Mouse (Mus musculus): ENCODE measurements at regions not wholly inside any gene's neighbourhood (a gene's known extent, or its start where the extent isn't known, plus 50 kb on each side); places are given as distances from the start of the nearest gene placed in this dataset.

DNA sequence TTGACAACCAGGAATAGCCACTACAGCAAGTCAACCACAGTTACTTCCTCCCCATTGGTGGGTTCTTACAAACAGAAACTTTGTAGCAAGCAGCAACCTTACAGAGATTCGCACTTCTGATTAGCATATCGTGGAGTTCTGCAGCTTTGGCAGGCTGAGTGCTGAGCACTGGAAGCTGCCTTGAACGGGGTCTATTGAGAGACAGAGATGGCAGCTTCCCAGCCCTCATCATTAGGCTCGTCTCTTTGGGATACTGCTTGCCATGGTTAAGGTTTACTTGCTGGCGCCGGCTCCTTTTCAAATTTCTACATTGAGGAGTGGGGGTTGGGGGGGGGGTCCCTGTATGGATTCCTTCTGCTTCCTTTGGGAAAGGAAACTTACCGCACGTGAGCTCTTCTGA, 224.8 kb downstream of the Cbln4 start:
- no peak overlapping the region for H3K4me2 ChIP-seq
- H3K4me3 ChIP-seq (ENCODE audit: low read depth, low read length) = no peak overlapping the region
- no peaks in the 10 kb centered on the region for H3K9me3 ChIP-seq (replicated peaks; ENCODE audit: control insufficient read depth, low read length)
- ATAC-seq (replicated peaks; ENCODE audit: insufficient number of reproducible peaks, low FRiP score, low TSS enrichment) = no peak
- no peaks in the 10 kb centered on the region for H3K27me3 ChIP-seq (ENCODE audit: control insufficient read depth, insufficient read depth, low read length)
- peaks cover 2% of the 10 kb centered on the region; the same call in 1 of the 2 replicates for H3K4me1 ChIP-seq (ENCODE audit: control insufficient read depth, insufficient read depth, low read length)
- H3K36me3 ChIP-seq (ENCODE audit: control insufficient read depth, insufficient read depth, low read length) = no peaks in the 10 kb centered on the region
- no peak overlapping the region for H3K9ac ChIP-seq (ENCODE audit: low read depth, low read length)
- H3K27ac ChIP-seq (ENCODE audit: low read depth, low read length) = no peak overlapping the region
- 51% methylated on average over 8 of the region's 8 CpGs for WGBS (ENCODE audit: insufficient replicate concordance)

DNA sequence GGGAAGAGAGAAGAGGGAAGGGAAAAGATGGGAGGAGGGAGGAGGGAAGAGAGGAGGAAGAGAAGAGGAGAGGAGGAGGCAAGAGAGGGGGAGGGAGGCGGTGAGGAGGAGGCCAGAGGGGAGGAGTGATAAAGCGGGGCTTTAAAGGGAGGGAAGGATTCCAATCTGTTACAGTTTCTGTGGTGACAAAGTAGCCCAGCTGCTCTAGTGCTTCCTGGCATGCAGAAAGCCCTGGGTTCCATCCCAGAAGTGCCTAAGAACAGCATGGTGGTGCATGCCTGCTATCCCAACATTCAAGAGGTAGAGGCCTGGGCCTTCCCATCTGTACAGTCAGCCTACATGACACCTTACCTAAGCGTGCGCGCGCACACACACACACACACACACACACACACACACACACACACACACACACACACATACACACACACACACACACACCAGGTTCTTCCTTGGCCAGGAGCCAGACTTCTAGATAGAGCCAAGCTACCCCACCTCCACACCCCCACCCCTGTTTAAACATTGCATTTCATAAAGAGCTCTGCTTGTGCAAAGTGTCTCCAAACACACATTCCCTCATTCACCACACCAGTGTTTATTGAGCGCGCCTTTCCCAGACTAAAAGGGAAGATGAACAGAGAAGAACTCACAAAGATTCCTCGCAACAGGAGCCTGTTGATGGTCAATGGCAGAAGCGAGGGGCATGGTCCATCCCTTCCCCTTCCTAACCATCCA, 226.4 kb downstream of the Cbln4 start:
- no peaks in the 10 kb centered on the region for H3K9me3 ChIP-seq (replicated peaks; ENCODE audit: control insufficient read depth, low read length)
- no peak overlapping the region for H3K27ac ChIP-seq (ENCODE audit: low read depth, low read length)
- ATAC-seq (replicated peaks; ENCODE audit: insufficient number of reproducible peaks, low FRiP score, low TSS enrichment) = no peak
- no peak overlapping the region for H3K4me3 ChIP-seq (ENCODE audit: low read depth, low read length)
- H3K9ac ChIP-seq (ENCODE audit: low read depth, low read length) = no peak overlapping the region
- 70% methylated on average over 9 of the region's 10 CpGs for WGBS (ENCODE audit: insufficient replicate concordance)
- H3K4me1 ChIP-seq (ENCODE audit: control insufficient read depth, insufficient read depth, low read length) = peaks cover 2% of the 10 kb centered on the region; the same call in 1 of the 2 replicates
- H3K4me2 ChIP-seq = no peak overlapping the region
- no peaks in the 10 kb centered on the region for H3K36me3 ChIP-seq (ENCODE audit: control insufficient read depth, insufficient read depth, low read length)
- no peaks in the 10 kb centered on the region for H3K27me3 ChIP-seq (ENCODE audit: control insufficient read depth, insufficient read depth, low read length)

DNA sequence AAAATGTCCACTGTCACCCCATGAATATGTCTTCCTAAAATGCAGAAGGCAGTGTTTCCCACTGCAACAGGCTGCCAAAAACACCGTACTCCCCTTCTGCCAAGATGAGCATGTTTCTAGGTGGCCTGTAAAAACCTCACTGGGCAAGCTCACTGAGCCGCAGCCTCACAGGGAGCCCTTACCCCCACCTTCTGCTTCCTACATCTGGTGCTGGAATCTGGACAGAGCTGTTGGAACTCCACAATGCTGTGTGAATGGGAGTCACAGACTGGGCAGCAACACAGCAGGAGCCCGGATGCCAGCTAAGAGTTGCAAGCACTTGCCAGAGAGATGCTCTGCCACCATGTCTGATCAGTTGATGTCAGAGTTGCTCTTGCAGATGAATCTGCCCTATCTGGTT, 230.6 kb downstream of the Cbln4 start:
- Histone ChIP-seq H3K4me2 (no peak overlapping the region), H3K27me3 (ENCODE audit: control insufficient read depth, insufficient read depth, low read length) (no peaks in the 10 kb centered on the region), H3K9ac (ENCODE audit: low read depth, low read length) (no peak overlapping the region), H3K27ac (ENCODE audit: low read depth, low read length) (no peak overlapping the region), H3K4me1 (ENCODE audit: control insufficient read depth, insufficient read depth, low read length) (no peaks in the 10 kb centered on the region), H3K9me3 (replicated peaks; ENCODE audit: control insufficient read depth, low read length) (no peaks in the 10 kb centered on the region), H3K4me3 (ENCODE audit: low read depth, low read length) (no peak overlapping the region), H3K36me3 (ENCODE audit: control insufficient read depth, insufficient read depth, low read length) (no peaks in the 10 kb centered on the region)
- ATAC-seq (replicated peaks; ENCODE audit: insufficient number of reproducible peaks, low FRiP score, low TSS enrichment) = no peak
- WGBS (ENCODE audit: insufficient replicate concordance) = 74% methylated on average over 3 of the region's 3 CpGs

DNA sequence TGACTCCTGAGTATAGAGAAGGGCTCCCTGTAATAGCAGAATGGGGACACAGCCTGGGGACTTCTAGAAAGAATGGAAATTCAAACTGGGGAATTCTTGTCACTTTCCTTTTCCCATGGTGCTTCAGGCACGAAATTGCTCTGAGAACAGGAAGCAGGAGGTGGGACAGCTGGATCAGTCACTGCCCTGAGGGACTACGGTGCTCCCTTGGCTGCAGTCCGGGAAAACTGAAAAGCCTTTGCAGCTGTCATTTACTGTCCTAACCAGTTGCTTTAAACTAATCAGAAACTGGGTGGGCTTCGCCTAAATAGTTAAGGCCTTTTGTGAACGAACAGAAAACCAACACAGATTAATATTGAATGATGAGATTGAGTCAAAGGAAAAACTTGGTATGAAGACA, 237.9 kb downstream of the Cbln4 start:
- no peak overlapping the region for H3K4me3 ChIP-seq (ENCODE audit: low read depth, low read length)
- no peaks in the 10 kb centered on the region for H3K4me1 ChIP-seq (ENCODE audit: control insufficient read depth, insufficient read depth, low read length)
- no peak for ATAC-seq (replicated peaks; ENCODE audit: insufficient number of reproducible peaks, low FRiP score, low TSS enrichment)
- no peaks in the 10 kb centered on the region for H3K36me3 ChIP-seq (ENCODE audit: control insufficient read depth, insufficient read depth, low read length)
- no peaks in the 10 kb centered on the region for H3K9me3 ChIP-seq (replicated peaks; ENCODE audit: control insufficient read depth, low read length)
- H3K4me2 ChIP-seq = no peak overlapping the region
- no peaks in the 10 kb centered on the region for H3K27me3 ChIP-seq (ENCODE audit: control insufficient read depth, insufficient read depth, low read length)
- no peak overlapping the region for H3K27ac ChIP-seq (ENCODE audit: low read depth, low read length)
- 66% methylated on average over 5 of the region's 5 CpGs for WGBS (ENCODE audit: insufficient replicate concordance)
- H3K9ac ChIP-seq (ENCODE audit: low read depth, low read length) = no peak overlapping the region

DNA sequence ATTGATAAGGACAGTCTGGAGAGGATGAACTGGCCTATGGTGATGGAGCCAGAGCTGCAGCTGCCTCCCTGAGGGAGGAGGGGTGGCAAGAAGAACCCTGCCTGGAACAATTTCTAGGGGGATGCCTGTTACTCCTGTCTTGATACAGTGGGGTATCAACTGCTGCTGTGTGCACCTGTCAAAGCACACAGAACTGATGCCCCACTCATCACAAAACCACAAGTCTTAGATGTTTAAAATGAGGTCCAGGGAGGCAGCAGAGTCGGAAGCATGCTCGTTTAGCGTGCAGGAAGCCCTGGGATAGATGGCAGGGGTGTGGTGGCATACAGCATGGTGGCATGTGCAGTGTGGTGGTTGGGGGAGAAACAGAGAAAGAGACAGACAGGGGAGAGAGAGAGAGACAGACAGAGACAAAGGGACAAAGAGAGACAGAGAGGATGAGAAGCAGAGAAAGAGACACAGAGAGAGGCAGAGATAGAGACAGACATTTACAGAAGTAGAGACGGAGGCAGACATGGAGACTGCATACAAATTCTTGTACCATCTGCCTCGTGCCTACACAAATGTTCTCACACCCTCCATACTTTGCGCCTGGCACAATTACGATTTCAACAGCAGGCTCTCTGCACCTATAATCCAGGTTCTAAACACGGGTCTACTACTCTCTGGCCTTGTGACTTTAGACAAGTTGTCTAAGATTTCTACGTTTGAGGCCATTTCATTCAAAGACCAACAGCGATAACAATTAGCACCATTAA, 242.6 kb downstream of the Cbln4 start:
- Histone ChIP-seq H3K36me3 (ENCODE audit: control insufficient read depth, insufficient read depth, low read length) (no peaks in the 10 kb centered on the region), H3K27me3 (ENCODE audit: control insufficient read depth, insufficient read depth, low read length) (no peaks in the 10 kb centered on the region), H3K27ac (ENCODE audit: low read depth, low read length) (no peak overlapping the region), H3K4me3 (ENCODE audit: low read depth, low read length) (no peak overlapping the region), H3K9me3 (replicated peaks; ENCODE audit: control insufficient read depth, low read length) (no peaks in the 10 kb centered on the region), H3K9ac (ENCODE audit: low read depth, low read length) (no peak overlapping the region), H3K4me1 (ENCODE audit: control insufficient read depth, insufficient read depth, low read length) (no peaks in the 10 kb centered on the region), H3K4me2 (no peak overlapping the region)
- ATAC-seq (replicated peaks; ENCODE audit: insufficient number of reproducible peaks, low FRiP score, low TSS enrichment) = no peak
- WGBS (ENCODE audit: insufficient replicate concordance) = 84% methylated on average over 10 of the region's 10 CpGs

DNA sequence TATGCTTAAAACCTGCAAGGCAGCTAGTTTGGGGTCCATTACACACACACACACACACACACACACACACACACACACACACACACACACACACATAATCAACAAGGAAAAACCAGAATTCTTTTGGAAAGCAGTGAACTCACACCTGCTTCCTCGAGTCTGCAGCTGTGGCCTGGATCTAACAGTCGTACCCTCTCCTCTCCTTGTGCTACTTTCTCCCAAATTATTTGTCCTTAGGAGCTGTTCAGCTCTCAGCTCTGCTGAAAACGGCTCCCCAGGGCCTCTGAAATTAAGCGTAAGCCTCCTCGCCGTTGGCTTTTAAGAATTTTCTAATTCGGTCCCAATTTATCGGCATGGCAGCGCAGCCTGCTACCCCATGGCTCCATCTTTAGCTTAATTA, 243.9 kb downstream of the Cbln4 start:
- H3K27me3 ChIP-seq (ENCODE audit: control insufficient read depth, insufficient read depth, low read length) = no peaks in the 10 kb centered on the region
- no peak for ATAC-seq (replicated peaks; ENCODE audit: insufficient number of reproducible peaks, low FRiP score, low TSS enrichment)
- 64% methylated on average over 9 of the region's 9 CpGs for WGBS (ENCODE audit: insufficient replicate concordance)
- H3K4me2 ChIP-seq = no peak overlapping the region
- no peaks in the 10 kb centered on the region for H3K36me3 ChIP-seq (ENCODE audit: control insufficient read depth, insufficient read depth, low read length)
- no peak overlapping the region for H3K4me3 ChIP-seq (ENCODE audit: low read depth, low read length)
- H3K4me1 ChIP-seq (ENCODE audit: control insufficient read depth, insufficient read depth, low read length) = no peaks in the 10 kb centered on the region
- H3K9ac ChIP-seq (ENCODE audit: low read depth, low read length) = no peak overlapping the region
- no peak overlapping the region for H3K27ac ChIP-seq (ENCODE audit: low read depth, low read length)
- no peaks in the 10 kb centered on the region for H3K9me3 ChIP-seq (replicated peaks; ENCODE audit: control insufficient read depth, low read length)

DNA sequence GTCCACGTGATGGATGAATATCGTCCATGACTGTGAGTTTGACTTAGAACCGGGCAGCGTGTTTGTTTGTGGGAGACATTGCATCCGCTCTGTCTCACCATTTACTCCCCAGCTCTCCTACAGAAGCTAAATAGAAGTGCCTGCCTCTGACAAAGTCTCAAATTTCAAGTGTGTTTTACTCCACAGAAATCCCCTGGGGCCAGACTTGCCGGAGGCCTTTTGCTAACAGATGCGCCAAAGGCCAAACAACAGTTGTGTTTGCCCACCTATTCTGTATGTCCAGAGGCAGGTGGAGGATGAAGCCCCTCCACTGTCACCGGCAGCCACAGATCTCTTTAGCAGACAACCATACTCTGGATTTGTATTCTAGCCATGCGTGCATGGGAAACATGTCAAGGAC, 252.6 kb downstream of the Cbln4 start:
- H3K9me3 ChIP-seq (replicated peaks; ENCODE audit: control insufficient read depth, low read length) = no peaks in the 10 kb centered on the region
- 68% methylated on average over 9 of the region's 9 CpGs for WGBS (ENCODE audit: insufficient replicate concordance)
- no peak overlapping the region for H3K4me2 ChIP-seq
- H3K27me3 ChIP-seq (ENCODE audit: control insufficient read depth, insufficient read depth, low read length) = no peaks in the 10 kb centered on the region
- H3K4me1 ChIP-seq (ENCODE audit: control insufficient read depth, insufficient read depth, low read length) = no peaks in the 10 kb centered on the region
- no peaks in the 10 kb centered on the region for H3K36me3 ChIP-seq (ENCODE audit: control insufficient read depth, insufficient read depth, low read length)
- H3K4me3 ChIP-seq (ENCODE audit: low read depth, low read length) = no peak overlapping the region
- H3K27ac ChIP-seq (ENCODE audit: low read depth, low read length) = no peak overlapping the region
- no peak overlapping the region for H3K9ac ChIP-seq (ENCODE audit: low read depth, low read length)
- no peak for ATAC-seq (replicated peaks; ENCODE audit: insufficient number of reproducible peaks, low FRiP score, low TSS enrichment)

DNA sequence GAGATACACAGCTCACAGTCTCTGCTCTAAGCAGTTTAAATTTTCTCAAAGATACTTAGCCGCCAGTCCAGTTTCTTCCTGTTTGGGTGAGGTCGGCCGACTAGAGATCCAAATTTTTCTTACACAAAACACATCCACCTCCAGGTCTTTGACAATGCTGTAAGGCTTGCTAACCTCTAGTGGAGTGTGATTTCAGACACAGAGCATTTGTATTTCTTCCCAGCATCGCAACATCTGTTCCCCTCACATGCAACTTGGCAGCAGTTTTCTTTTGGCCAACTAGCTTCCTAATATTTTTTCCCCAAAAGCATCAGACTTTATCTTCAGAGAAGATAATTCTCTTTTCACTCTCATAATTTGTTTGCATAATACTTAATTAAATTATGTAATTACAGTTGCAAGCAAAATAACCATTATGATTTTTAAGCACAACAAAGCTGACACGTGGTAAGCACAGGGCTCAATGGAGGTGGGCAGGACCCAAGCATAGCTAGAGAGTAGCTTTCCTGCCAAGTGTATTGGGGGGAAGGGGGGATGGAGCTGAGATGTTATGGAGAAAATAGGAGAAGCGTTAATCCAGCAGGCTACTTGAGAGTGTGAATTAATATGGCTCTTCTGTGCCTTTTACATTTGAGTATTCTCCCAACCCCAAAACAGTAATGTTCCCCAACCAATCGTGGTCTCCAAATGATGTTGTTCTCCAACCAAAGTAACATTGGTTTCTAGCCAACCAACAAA, 276.9 kb downstream of the Cbln4 start:
- ATAC-seq (replicated peaks; ENCODE audit: insufficient number of reproducible peaks, low FRiP score, low TSS enrichment) = no peak
- no peaks in the 10 kb centered on the region for H3K4me1 ChIP-seq (ENCODE audit: control insufficient read depth, insufficient read depth, low read length)
- 77% methylated on average over 7 of the region's 7 CpGs for WGBS (ENCODE audit: insufficient replicate concordance)
- no peak overlapping the region for H3K4me2 ChIP-seq
- no peak overlapping the region for H3K9ac ChIP-seq (ENCODE audit: low read depth, low read length)
- H3K9me3 ChIP-seq (replicated peaks; ENCODE audit: control insufficient read depth, low read length) = no peaks in the 10 kb centered on the region
- no peaks in the 10 kb centered on the region for H3K36me3 ChIP-seq (ENCODE audit: control insufficient read depth, insufficient read depth, low read length)
- no peak overlapping the region for H3K4me3 ChIP-seq (ENCODE audit: low read depth, low read length)
- no peaks in the 10 kb centered on the region for H3K27me3 ChIP-seq (ENCODE audit: control insufficient read depth, insufficient read depth, low read length)
- no peak overlapping the region for H3K27ac ChIP-seq (ENCODE audit: low read depth, low read length)

All from heart, embryonic 11.5 days (tissue).